Mouse (Mus musculus) cerebellum, adult (tissue): Measurements from ENCODE around the gene Cfap97d2.
A peak's percentile ranks its signal among the peaks of the same experiment; 100 is the strongest.

Source experiments
- ATAC-seq: cut with Nextera tagmentation; 2 replicates; pipeline ENCODE4 v1.9.2; 2017; ENCODE audit warnings: mild to moderate bottlenecking, moderate library complexity, mixed read lengths; ENCODE audit not compliant: insufficient number of reproducible peaks, low FRiP score, low TSS enrichment

Gene Cfap97d2

GRCm38 (mm10) chr8:13705668-13706067, at the start of gene Cfap97d2:
TSS of gene Cfap97d2 (plus strand) at chr8:13705889.
- ATAC-seq, result peak; percentile 72

DNA sequence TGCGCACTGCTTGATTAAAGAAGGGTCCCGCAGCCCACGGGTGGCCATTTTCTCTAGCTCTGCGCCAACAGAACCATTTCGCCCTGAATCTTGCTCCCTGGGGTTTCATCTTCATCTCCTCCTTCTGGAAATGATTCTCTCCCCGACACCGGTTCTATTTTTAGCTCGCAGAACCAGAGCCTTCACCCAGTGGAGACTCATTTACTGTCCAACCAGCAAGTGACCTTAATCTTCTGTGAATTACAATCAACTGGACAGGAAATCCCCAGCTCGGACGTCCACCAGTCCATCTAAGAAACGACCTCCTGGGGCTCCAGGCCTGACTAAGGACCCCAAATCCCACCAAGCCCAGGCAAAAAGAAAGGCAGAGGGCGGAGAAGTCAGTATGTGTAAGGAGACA, 48.2 kb upstream of the Cfap97d2 start:
- ATAC-seq, result no peak

DNA sequence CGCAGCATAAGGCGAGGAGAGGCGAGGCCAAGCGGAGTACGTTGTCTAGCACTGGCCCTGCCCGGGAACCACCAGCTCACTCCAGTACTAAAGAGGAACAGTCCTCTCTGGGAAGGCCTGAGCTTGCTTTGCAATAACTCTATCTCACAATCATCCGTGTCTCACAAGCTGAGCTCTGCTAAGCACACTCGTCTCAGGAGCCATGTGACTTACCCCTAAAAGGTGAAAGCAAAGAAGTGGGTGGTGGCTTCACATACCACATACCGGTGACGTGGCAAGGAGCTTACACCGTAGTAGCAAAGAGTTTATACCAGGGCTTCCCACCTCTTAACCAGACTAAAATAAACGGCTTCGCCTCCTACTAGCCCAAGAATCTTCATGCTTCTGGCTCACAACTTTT, 45.4 kb upstream of the Cfap97d2 start:
- ATAC-seq, result no peak

GRCm38 (mm10) chr8:13664711-13665210, 40.9 kb upstream of the Cfap97d2 start:
- ATAC-seq, result no peak

DNA sequence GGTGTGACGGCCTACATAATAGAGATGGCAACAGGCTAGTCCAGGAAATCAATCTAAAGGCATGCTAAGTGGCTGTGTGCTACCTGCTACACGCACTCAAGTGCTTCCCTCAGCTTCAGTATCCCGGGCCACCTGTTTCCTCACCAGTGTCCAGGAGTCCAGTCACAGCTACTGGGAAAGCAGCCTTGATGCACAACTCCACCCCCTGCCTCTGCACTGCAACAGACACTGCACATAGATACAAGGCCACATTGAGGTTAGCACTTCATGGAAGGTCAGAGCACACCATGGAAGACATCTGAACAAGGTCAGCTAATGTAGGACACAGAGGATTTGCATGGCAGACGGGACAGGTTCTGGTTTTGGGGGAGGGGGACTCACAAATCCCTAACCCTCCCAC, 40.2 kb upstream of the Cfap97d2 start:
- ATAC-seq, result no peak

DNA sequence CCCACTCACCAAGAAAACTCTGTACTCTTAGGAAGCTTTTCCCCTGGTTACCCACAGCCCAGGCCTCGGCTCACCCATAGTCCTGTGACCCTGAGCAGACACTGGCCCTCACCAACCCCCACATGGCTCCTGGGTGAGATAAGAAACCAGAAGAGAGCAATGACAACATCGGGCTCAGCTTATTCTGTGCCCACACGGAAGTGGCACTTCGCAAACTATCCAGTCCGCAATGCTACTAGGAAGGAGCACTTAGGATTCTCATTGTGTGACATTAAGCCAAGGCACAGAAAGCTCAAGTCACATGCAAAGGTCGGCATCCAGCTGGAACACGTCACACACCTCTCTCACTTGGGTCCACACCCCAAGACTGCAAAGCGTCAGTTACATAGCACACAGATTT, 39.7 kb upstream of the Cfap97d2 start:
- ATAC-seq, result no peak

- ATAC-seq, result no peak
These were observed 37.8 kb upstream of the Cfap97d2 start for GRCm38 (mm10) chr8:13667917-13668316.

- ATAC-seq, result no peak
These were observed 37.3 kb upstream of the Cfap97d2 start for GRCm38 (mm10) chr8:13668367-13668766.

- ATAC-seq, result no peak
These were observed 35.6 kb upstream of the Cfap97d2 start for GRCm38 (mm10) chr8:13670011-13670471.

DNA sequence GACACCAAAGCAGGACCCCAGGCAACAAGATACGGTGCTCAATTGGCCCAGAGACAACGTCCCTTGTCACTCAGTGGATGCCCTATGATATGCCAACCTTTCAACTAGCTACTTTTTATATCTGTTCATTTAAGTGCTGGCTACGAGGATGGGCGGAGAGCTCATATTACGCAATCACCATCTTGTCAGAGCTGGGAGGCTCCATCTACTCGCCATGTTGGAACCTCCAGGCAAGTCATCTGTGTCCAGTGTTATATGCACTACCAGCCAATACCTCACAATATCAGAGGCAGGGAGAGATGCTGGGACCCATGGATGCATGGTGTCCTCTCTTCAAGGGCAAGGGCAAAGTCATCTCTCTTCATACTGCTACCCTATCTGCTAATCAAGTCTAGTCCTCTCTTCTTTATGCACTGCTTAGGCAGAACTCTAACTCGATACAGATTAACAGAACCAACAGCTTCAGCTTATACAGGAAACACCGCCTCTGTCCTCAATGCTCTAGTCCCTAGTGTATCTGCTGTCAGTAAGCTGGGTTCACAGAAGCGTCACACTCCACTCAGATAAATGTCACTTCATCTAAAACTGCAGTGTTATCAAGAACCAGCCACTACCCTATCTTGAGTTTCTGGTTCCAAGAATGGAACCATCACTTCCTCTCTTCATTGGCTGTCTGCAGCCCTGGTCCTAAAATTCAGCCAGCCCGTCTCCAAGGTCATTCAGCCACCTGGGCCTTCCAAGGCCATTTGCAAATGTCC, 34.3 kb upstream of the Cfap97d2 start:
- no peak for ATAC-seq

DNA sequence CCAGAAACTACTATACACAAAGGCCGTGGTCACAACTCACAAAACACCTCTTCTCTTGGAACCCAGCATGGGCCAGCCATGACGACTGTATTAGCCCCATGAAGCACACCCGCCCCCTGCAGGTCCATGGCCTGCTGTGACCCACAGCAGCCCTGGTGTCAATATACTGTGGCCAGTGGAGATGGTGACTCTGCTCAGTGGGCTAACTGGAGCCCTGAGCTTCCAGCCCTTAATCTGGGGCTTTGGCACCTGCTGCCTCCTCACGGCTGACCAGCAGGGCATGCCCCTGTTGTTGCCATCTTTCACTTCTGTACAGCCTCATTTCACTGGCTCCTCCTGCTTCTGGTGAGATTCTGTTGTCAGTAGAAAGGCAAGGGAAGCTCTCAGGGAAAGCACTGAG, 32.5 kb upstream of the Cfap97d2 start:
- no peak for ATAC-seq

DNA sequence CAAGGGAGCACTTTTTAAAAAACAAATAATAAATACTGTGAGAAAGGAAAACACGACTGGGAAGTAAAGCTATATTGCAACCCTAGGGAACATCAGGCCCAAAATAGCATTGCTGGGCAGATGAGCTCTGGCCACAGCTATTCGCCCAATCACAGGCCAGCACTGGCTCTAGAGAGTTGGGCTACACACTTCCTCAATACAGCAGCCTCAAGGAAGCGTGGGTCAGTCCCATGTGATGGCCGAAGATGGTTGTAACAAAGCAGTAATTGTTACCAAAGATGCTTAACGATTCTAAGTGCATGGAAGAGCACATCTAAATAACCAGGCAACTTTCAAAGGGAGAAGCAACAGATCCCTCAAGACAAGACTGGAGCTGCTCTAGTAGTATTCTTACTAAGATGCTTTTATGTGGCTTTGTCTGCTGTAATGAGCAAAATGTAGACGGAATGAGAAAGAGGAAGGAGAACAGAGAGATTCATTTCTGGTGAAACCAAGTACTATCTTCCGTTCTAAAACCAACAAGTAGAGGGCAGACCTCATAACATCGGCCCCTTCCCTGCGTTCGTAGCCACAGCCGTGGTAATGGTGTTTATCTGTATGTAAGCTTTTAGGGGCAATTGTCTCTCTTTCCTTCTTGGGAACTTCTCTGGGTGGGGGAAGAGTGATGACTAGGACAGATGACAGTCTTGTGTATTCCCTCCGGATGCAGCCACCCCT, 31.2 kb upstream of the Cfap97d2 start:
- no peak for ATAC-seq

- ATAC-seq, result no peak
These were observed 30.6 kb upstream of the Cfap97d2 start for GRCm38 (mm10) chr8:13675121-13675520.

DNA sequence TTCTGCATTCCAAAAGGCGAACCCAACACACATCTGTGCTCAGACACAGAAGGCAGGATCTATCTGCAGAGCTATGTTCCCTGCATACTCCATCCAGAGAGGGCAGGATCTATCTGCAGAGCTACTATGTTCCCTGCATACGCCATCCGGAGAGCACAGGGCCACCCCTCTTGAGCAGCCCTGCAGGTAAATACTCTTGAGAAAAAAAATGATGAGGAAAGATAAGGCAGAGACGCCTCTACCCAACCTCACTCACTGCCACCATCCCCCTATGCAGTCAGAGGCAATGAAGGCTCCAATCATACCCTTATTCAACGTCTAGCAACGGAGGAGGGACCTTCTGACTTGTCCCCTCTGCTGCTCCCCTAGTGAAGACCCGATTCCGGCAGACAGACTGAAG, 30.2 kb upstream of the Cfap97d2 start:
- ATAC-seq, result no peak

DNA sequence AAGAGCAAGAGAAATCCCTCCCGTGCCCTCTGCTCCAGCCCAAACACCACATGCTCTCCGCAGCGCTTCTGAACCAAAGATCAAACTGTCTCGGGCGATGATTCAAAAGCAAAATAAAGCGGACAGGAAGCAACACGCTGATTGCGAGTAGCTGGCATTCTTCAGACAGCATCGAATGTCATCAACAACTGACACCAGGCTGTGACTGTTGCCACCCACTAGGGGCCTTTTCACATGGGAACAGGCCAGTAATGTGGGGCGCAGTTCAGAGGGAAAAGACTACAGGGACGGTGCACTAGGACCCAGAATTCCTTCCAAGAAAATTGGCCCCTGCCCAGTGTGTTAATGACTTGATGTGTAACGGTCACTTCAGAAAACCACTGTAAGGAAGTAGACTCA, 29.4 kb upstream of the Cfap97d2 start:
- ATAC-seq, result peak; percentile 27; the same call in 1 of the 2 replicates

DNA sequence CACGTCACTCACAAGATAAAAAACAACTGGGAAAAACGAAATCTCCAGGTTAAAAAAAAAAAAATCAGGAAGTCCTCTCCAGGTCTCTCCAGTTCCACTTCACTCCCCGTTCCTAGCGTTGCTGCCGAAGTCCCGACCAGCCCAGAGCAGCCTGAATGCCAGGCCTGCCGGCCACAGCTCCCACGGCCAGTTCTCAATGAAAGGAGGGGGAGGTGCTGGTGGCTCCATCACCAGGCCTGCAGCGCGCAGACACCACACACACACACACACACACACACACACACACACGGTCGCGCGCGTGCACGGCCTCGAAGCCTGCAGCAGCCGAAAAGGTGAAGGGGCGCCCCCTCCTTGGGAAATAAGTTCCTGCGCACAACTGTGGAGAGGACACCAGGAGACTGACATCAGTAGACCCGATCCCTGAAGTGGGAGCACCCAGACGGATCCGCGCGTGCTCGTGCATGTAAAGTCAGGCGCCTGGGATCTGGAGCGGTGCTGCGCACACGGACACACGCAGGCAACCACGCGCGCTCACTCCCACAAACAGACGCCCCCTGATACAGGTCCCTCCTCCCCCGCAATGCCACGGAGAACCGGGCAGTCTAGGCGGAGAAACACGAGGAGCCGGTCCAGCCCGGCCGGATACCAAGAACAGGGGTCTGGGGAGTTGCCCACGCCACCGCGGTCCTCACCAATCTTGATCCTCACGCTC, 28.8 kb upstream of the Cfap97d2 start:
- ATAC-seq, result peak; percentile 42

DNA sequence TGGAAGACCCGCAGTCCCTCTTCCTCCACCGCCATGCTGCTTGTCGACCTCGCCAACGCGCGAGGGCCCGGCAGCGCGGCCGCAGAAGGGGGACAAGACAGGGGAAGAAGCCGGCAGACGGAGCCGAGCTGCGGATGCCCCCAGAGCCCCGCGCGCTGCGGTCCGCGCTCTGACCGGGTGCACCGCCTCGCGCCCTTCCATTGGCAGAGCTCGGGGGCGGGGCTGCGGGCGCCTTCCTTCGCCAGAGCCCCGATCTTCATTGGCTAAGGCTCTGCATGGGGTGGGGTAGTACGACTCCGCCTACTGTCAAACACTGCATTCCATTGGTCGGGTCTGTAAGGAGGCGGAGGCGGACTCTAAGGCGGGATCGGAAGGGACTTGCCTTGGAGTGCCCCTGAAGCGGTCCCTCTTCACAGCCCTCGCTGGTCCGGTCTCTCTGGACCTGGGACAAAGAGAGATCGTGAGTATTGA, 28.2 kb upstream of the Cfap97d2 start, which contains the start of gene Rasa3:
Gene Rasa3, minus strand, starts transcription at position 191 of the 471 bp plus-strand sequence.
- ATAC-seq, result peak; percentile 86

- ATAC-seq, result no peak
These were observed 27.5 kb upstream of the Cfap97d2 start for GRCm38 (mm10) chr8:13678182-13678581.

GRCm38 (mm10) chr8:13684131-13684530, 21.6 kb upstream of the Cfap97d2 start:
- ATAC-seq, result no peak

DNA sequence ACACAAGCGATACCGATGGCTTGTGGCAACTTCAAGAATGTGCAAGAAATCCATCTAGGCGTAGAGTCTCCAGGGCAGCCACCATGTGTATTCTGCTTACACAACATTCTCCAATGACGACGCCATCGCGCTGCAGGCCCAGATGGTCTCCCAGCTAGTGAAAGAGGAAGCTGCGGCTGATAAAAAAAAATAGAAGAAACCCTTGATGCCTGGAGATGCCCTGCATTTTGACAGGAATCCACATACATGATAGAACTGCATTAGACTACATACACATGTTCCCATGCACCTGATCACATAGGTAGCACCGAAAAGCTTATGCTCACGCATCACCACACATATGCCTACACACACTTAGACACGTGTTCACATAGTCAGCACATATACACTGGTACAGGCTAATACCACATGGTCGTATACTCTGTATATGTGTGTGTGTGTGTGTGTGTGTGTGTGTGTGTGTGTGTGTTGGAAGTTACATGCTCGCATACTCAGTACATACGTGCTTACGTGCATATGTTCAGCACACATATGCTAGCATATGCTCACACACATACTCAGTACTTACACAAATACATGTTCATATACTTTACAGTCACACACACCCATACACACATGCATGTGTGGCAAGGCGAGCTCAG, 19.9 kb upstream of the Cfap97d2 start:
- peak; percentile 57; the same call in 1 of the 2 replicates for ATAC-seq
